Mouse (Mus musculus) frontal cortex, postnatal 14 days (tissue): ENCODE measurements around the gene E130208F15Rik.
A peak's percentile ranks its signal among the peaks of the same experiment; 100 is the strongest.

Source experiments
- DNase-seq, 2 experiments: peaks; one replicate each; pipeline ENCODE4 v3.0.0; 2022; ENCODE audit warnings: low spot score in 2 of 2

Gene E130208F15Rik

GRCm38 (mm10) chr7:30333436-30333835 is 11.9 kb downstream of the E130208F15Rik start:
- peak; percentile 71 to 80 for DNase-seq

- no peak for DNase-seq
These were observed 13.0 kb downstream of the E130208F15Rik start for GRCm38 (mm10) chr7:30334563-30334962.

- no peak for DNase-seq
These were observed 14.1 kb downstream of the E130208F15Rik start for GRCm38 (mm10) chr7:30335688-30336087.

- DNase-seq, result peak; percentile 77 to 90
These were observed 14.8 kb downstream of the E130208F15Rik start for GRCm38 (mm10) chr7:30336384-30336783.

- DNase-seq, result no peak
These were observed 18.0 kb downstream of the E130208F15Rik start for GRCm38 (mm10) chr7:30339432-30340109.

- no peak for DNase-seq
These were observed 25.3 kb downstream of the E130208F15Rik start for GRCm38 (mm10) chr7:30346635-30347379.

GRCm38 (mm10) chr7:30347828-30348227 is 26.3 kb downstream of the E130208F15Rik start:
- DNase-seq, result peak; percentile 65 to 67

GRCm38 (mm10) chr7:30353279-30353822 is 31.8 kb downstream of the E130208F15Rik start:
- peak in 1 of 2 experiments; percentile 68 for DNase-seq

GRCm38 (mm10) chr7:30354059-30354458 is 32.5 kb downstream of the E130208F15Rik start:
- no peak for DNase-seq

GRCm38 (mm10) chr7:30358378-30359186 is 37.0 kb downstream of the E130208F15Rik start:
- no peak for DNase-seq

- DNase-seq, result no peak
These were observed 37.8 kb downstream of the E130208F15Rik start for GRCm38 (mm10) chr7:30359276-30359865.

GRCm38 (mm10) chr7:30360028-30360427 is 38.5 kb downstream of the E130208F15Rik start:
- no peak for DNase-seq

- peak in 1 of 2 experiments; percentile 44 for DNase-seq
These were observed 41.3 kb downstream of the E130208F15Rik start, which contains the start of gene Lrfn3 for GRCm38 (mm10) chr7:30362652-30363343. TSS of gene Lrfn3 (minus strand) at chr7:30362772.

GRCm38 (mm10) chr7:30363344-30363738 is 41.8 kb downstream of the E130208F15Rik start:
- no peak for DNase-seq

GRCm38 (mm10) chr7:30367466-30367865 is 45.9 kb downstream of the E130208F15Rik start:
- DNase-seq, result no peak
